Mouse (Mus musculus): Measurements from ENCODE around the gene Ttc7b. TPM values are rescaled to one million over a fixed set of nuclear protein-coding genes. Genes with fewer than 3 reads are reported as not detected.

Gene Ttc7b
- polyA plus RNA-seq, 1 experiment from 2014 or later, result 6.5 TPM

- no peaks in the 10 kb centered on the region for H3K27me3 ChIP-seq
- no peaks in the 10 kb centered on the region for H3K9me3 ChIP-seq
- no peak overlapping the region for H3K4me2 ChIP-seq (replicated peaks)
- H3K4me1 ChIP-seq, result peaks cover 25% of the 10 kb centered on the region
- H3K9ac ChIP-seq (replicated peaks), result no peak overlapping the region
- H3K4me3 ChIP-seq, result no peak overlapping the region
- no peak for ATAC-seq (replicated peaks)
- WGBS, result 91% methylated on average over 10 of the region's 10 CpGs
- H3K36me3 ChIP-seq, result peaks cover 13% of the 10 kb centered on the region
- no peak overlapping the region for H3K27ac ChIP-seq (replicated peaks)
These were observed 118.2 kb downstream of the Ttc7b start for GRCm38 (mm10) chr12:100402296-100403004.

GRCm38 (mm10) chr12:100400119-100400518 lies 120.5 kb downstream of the Ttc7b start:
- Histone ChIP-seq H3K4me3 (no peak overlapping the region), H3K27ac (replicated peaks) (no peak overlapping the region), H3K4me1 (peaks cover 18% of the 10 kb centered on the region), H3K36me3 (peaks cover 13% of the 10 kb centered on the region), H3K9ac (replicated peaks) (no peak overlapping the region), H3K4me2 (replicated peaks) (no peak overlapping the region), H3K9me3 (no peaks in the 10 kb centered on the region), H3K27me3 (no peaks in the 10 kb centered on the region)
- WGBS, result 92% methylated on average over 3 of the region's 3 CpGs
- no peak for ATAC-seq (replicated peaks)

DNA sequence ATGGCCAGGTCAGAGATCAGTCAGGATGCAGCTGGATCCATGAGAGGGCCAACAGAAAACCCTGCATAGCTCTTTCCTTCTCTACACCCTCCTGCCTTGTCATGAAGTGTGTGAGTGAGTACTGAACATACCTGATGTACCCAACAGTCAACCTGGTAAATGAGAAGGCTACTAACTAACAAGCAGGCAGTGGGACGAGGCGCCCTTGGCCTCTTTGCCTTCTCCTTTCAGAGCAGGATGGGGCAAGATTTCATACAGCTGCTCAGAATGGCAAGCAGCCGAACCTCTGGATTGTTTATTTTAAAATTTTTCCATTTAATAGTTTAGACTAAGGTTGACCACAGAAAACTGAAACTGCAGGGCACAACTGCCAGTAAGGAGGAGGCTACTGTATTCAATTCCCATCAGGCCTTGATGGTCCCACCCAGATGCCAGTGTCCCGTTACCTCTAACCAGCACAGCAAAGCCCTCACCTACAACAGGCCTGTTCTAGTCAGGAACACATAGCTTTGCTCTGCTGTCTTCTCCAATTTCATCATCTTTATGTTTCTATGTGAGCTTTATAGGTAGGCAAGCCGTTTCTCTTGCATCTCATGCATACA lies 121.4 kb downstream of the Ttc7b start:
- ATAC-seq (replicated peaks), result no peak
- no peak overlapping the region for H3K4me2 ChIP-seq (replicated peaks)
- 91% methylated on average over 5 of the region's 5 CpGs for WGBS

DNA sequence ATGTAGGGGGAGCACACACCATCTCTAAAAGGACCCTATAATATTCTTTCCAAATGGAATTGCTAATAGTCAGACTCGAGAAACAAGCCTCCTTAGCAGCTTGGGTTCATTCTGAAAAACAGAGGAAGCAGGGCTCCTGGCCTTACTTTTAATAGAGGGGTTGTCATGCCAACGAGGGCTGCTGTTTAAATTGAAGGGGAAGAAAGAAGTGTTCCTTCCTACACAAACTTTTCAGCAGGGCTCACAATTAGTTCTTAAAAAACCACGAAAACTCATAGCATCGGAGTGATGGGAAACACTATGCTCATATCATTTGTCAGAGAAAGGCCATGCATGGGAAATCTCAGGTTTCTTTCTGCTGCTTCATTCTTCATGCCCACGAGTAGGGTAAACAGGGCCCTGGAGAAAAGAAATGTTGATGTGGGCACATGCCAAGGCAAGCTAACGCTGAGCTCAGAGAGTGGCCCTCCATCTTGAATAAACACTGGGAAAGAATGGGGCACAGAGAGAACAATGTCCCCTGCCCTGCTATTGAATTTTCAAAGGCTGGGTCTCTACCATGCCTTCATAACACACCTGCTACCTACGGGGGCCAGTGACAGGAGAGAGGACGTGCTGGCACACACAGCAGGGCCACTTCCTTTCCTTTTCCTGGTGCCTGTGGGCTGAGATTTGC lies 122.2 kb downstream of the Ttc7b start:
- Histone ChIP-seq H3K36me3 (peaks cover 13% of the 10 kb centered on the region), H3K4me2 (replicated peaks) (no peak overlapping the region), H3K9me3 (no peaks in the 10 kb centered on the region), H3K27me3 (no peaks in the 10 kb centered on the region), H3K27ac (replicated peaks) (peak overlapping the region; percentile 63), H3K4me1 (peaks cover 18% of the 10 kb centered on the region), H3K4me3 (no peak overlapping the region), H3K9ac (replicated peaks) (no peak overlapping the region)
- ATAC-seq (replicated peaks), result peak; percentile 62
- WGBS, result 24% methylated on average over 8 of the region's 8 CpGs

More for the DNA sequence above, 121.4 kb downstream of the Ttc7b start:
- Histone ChIP-seq H3K4me3 (no peak overlapping the region), H3K9me3 (no peaks in the 10 kb centered on the region), H3K9ac (replicated peaks) (no peak overlapping the region), H3K27me3 (no peaks in the 10 kb centered on the region), H3K36me3 (peaks cover 13% of the 10 kb centered on the region), H3K4me1 (peaks cover 18% of the 10 kb centered on the region), H3K27ac (replicated peaks) (peak overlapping the region; percentile 63)

GRCm38 (mm10) chr12:100397432-100398146 lies 123.0 kb downstream of the Ttc7b start:
- H3K9me3 ChIP-seq, result no peaks in the 10 kb centered on the region
- H3K4me2 ChIP-seq (replicated peaks), result no peak overlapping the region
- peaks cover 8% of the 10 kb centered on the region for H3K36me3 ChIP-seq
- peak overlapping the region; percentile 63 for H3K27ac ChIP-seq (replicated peaks)
- H3K9ac ChIP-seq (replicated peaks), result no peak overlapping the region
- no peaks in the 10 kb centered on the region for H3K27me3 ChIP-seq
- ATAC-seq (replicated peaks), result 0 out of 2 replicates have a peak, but pooled peaks have one; percentile 14
- no peak overlapping the region for H3K4me3 ChIP-seq
- peaks cover 19% of the 10 kb centered on the region for H3K4me1 ChIP-seq
- WGBS, result 66% methylated on average over 15 of the region's 15 CpGs

- Histone ChIP-seq H3K9ac (replicated peaks) (no peak overlapping the region), H3K36me3 (peaks cover 3% of the 10 kb centered on the region; the same call in 1 of the 2 replicates), H3K4me3 (no peak overlapping the region), H3K27me3 (no peaks in the 10 kb centered on the region), H3K4me1 (peaks cover 27% of the 10 kb centered on the region), H3K4me2 (replicated peaks) (no peak overlapping the region), H3K9me3 (no peaks in the 10 kb centered on the region), H3K27ac (replicated peaks) (no peak overlapping the region)
- no peak for ATAC-seq (replicated peaks)
- 69% methylated on average over 2 of the region's 2 CpGs for WGBS
These were observed 123.8 kb downstream of the Ttc7b start for GRCm38 (mm10) chr12:100396806-100397205.

DNA sequence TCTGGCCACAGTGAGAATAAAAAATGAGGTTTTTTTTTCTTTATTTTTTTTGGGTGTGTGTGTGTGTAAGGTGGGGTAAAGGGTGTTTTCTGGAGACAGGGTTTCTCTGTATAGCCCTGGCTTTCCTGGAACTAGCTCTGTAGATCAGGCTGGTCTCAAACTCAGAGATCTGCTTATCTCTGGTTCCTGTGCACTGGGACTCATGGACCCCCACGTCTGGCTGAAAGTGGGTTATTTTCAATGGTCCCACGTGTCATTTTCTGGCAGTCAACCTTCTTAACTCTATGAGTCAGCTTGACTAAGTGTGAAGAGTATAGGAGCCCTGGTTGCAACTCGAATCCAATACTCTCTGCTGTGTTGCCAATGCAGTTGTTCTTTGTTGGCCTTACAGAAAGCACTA lies 127.1 kb downstream of the Ttc7b start:
- H3K27me3 ChIP-seq, result no peaks in the 10 kb centered on the region
- no peak overlapping the region for H3K9ac ChIP-seq (replicated peaks)
- WGBS, result 92% methylated on average over 3 of the region's 3 CpGs
- no peak for ATAC-seq (replicated peaks)
- H3K36me3 ChIP-seq, result no peaks in the 10 kb centered on the region
- H3K27ac ChIP-seq (replicated peaks), result no peak overlapping the region
- H3K4me3 ChIP-seq, result no peak overlapping the region
- H3K4me2 ChIP-seq (replicated peaks), result no peak overlapping the region
- no peaks in the 10 kb centered on the region for H3K9me3 ChIP-seq
- peaks cover 34% of the 10 kb centered on the region for H3K4me1 ChIP-seq

GRCm38 (mm10) chr12:100393109-100393508 lies 127.5 kb downstream of the Ttc7b start:
- ATAC-seq (replicated peaks), result no peak
- H3K4me3 ChIP-seq, result no peak overlapping the region
- no peaks in the 10 kb centered on the region for H3K27me3 ChIP-seq
- no peaks in the 10 kb centered on the region for H3K9me3 ChIP-seq
- H3K9ac ChIP-seq (replicated peaks), result no peak overlapping the region
- WGBS, result 74% methylated on average over 3 of the region's 3 CpGs
- no peak overlapping the region for H3K4me2 ChIP-seq (replicated peaks)
- no peaks in the 10 kb centered on the region for H3K36me3 ChIP-seq
- peaks cover 30% of the 10 kb centered on the region for H3K4me1 ChIP-seq
- no peak overlapping the region for H3K27ac ChIP-seq (replicated peaks)

- 28% methylated on average over 5 of the region's 5 CpGs for WGBS
- H3K4me2 ChIP-seq (replicated peaks), result no peak overlapping the region
- H3K36me3 ChIP-seq, result no peaks in the 10 kb centered on the region
- peak overlapping the region; percentile 25; the same call in 1 of the 2 replicates for H3K27ac ChIP-seq (replicated peaks)
- no peaks in the 10 kb centered on the region for H3K27me3 ChIP-seq
- H3K9ac ChIP-seq (replicated peaks), result no peak overlapping the region
- ATAC-seq (replicated peaks), result peak; percentile 39; the same call in 1 of the 2 replicates
- H3K9me3 ChIP-seq, result no peaks in the 10 kb centered on the region
- H3K4me3 ChIP-seq, result no peak overlapping the region
- H3K4me1 ChIP-seq, result peaks cover 23% of the 10 kb centered on the region
These were observed 128.2 kb downstream of the Ttc7b start for GRCm38 (mm10) chr12:100392466-100392865.

DNA sequence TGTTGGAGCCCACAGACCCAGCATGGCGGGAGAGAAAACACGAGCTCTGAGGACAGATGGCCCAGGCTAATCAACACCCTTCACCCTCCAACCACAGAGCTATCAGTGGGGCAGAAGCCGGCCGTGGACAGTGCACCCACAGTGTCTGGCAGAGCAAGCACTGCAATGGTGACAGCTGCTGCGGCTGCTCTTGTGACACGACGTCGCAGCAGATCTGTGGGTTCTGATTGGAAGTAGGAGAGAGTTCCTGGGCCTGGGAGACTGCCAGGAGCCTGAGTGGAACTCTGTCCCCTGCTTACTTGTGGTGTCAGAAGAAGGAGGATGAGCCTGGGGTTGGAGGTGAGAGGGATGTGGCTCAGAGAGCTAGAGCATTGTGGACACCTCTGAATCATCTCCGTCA lies 128.7 kb downstream of the Ttc7b start:
- Histone ChIP-seq H3K9me3 (no peaks in the 10 kb centered on the region), H3K4me1 (peaks cover 22% of the 10 kb centered on the region), H3K4me3 (no peak overlapping the region), H3K4me2 (replicated peaks) (no peak overlapping the region), H3K27me3 (no peaks in the 10 kb centered on the region), H3K9ac (replicated peaks) (no peak overlapping the region), H3K27ac (replicated peaks) (0 out of 2 replicates have a peak overlapping the region, but pooled peaks have one; percentile 25), H3K36me3 (0 out of 2 replicates have a peak, but pooled peaks cover 3% of the 10 kb centered on the region)
- WGBS, result 71% methylated on average over 9 of the region's 9 CpGs
- peak; percentile 63; the same call in 1 of the 2 replicates for ATAC-seq (replicated peaks)

DNA sequence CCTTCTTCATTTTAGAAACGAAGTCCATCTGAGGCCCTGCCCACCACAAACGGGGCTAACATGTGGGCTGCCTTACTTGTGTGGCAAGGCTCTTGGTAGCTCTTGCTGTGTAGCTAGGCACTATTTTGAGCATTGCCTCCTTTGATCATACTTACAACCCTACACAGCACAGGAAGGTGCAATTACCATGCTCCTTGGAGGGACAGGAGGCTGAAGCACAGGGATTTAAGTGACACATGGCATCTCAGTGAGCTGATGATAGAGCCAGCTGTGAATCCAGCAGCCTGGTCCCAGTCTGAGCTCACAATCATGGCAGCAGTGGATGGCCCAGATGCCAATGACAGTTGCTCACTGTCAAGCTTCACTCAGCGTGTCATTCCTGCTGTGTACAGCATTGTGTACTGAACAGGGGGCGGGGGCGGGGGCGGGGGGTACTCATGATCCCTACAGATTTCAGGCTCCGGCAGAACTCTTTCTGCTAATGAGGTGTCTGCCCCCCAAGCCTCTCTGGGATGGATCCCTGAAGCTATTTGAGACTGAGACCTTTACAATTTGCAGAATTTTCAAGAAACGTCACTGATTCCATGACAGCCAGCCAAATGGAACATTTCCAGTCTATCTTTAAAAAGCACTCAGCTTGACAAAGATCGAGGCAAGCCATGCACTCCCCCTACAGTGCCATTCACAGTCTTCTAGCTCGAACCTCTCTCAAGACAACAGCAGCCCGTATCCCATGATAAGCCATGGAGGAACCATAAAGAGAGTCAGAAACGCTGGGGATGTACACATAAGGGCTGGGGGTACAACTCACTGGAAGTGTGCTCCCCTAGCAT lies 130.5 kb downstream of the Ttc7b start:
- Histone ChIP-seq H3K4me1 (peaks cover 33% of the 10 kb centered on the region), H3K9me3 (no peaks in the 10 kb centered on the region), H3K4me3 (no peak overlapping the region), H3K9ac (replicated peaks) (no peak overlapping the region), H3K4me2 (replicated peaks) (no peak overlapping the region), H3K27ac (replicated peaks) (peak overlapping the region; percentile 49), H3K27me3 (no peaks in the 10 kb centered on the region), H3K36me3 (0 out of 2 replicates have a peak, but pooled peaks cover 6% of the 10 kb centered on the region)
- ATAC-seq (replicated peaks), result 0 out of 2 replicates have a peak, but pooled peaks have one; percentile 31
- 40% methylated on average over 12 of the region's 12 CpGs for WGBS
